Mouse (Mus musculus) limb, embryonic 12.5 days (tissue): Measurements from ENCODE around the gene Hacl1. TPM values are rescaled to one million over a fixed set of nuclear protein-coding genes. Genes with fewer than 3 reads are reported as not detected.

Experiments
- ATAC-seq: fragments of 200-750 bp; cut with Nextera tagmentation; 2 replicates; pipeline ENCODE4 v1.8.0; 2017; ENCODE audit warnings: low read depth, moderate TSS enrichment; ENCODE audit not compliant: insufficient number of reproducible peaks, insufficient read depth, low FRiP score, low TSS enrichment
- H3K27ac ChIP-seq: fragments of 300-500 bp; sonication (generic); 2 replicates; pipeline ENCODE4 v1.5.1; 2016; ENCODE audit warnings: mild to moderate bottlenecking, moderate library complexity
- H3K27me3 ChIP-seq: fragments of 300-500 bp; sonication (generic); 2 replicates; pipeline ENCODE4 v1.6.1; 2016; ENCODE audit warnings: mild to moderate bottlenecking, moderate library complexity
- H3K36me3 ChIP-seq: fragments of 300-500 bp; sonication (generic); 2 replicates; pipeline ENCODE4 v1.6.1; 2016; ENCODE audit warnings: mild to moderate bottlenecking, moderate library complexity
- H3K4me1 ChIP-seq: fragments of 300-500 bp; sonication (generic); replicated peaks from 2 replicates; pipeline ENCODE4 v1.6.1; 2016
- H3K4me2 ChIP-seq: fragments of 300-500 bp; sonication (generic); 2 replicates; pipeline ENCODE4 v1.6.1; 2016; ENCODE audit warnings: mild to moderate bottlenecking, moderate library complexity
- H3K4me3 ChIP-seq: fragments of 300-500 bp; sonication (generic); replicated peaks from 2 replicates; pipeline ENCODE4 v1.5.1; 2016; ENCODE audit warnings: mild to moderate bottlenecking
- H3K9ac ChIP-seq: fragments of 300-500 bp; sonication (generic); replicated peaks from 2 replicates; pipeline ENCODE4 v1.6.1; 2016; ENCODE audit warnings: mild to moderate bottlenecking, moderate library complexity
- H3K9me3 ChIP-seq: fragments of 300-500 bp; sonication (generic); 2 replicates; pipeline ENCODE4 v1.6.1; 2016; ENCODE audit warnings: mild to moderate bottlenecking, moderate library complexity
- WGBS: fragments of 180-500 bp; shearing (Covaris S2); methylation state at CpG from one replicate; pipeline ENCODE4 v1.1.7; 2016; 5-methylcytosine and 5-hydroxymethylcytosine counted together
- polyA plus RNA-seq: library from polyadenylated mRNA; unstranded; fragments of >200 nt; fragmentation: Nextera tagmentation; extraction: Ambion mirVana; gene quantifications from 2 replicates; pipeline ENCODE4 v1.2.1, GENCODE M21; 2016

Gene Hacl1
- polyA plus RNA-seq, 1 experiment from 2014 or later: 10.6 TPM

GRCm38 (mm10) chr14:31652106-31652505 lies 11.0 kb upstream of the Hacl1 start:
- H3K4me2 ChIP-seq: no peak overlapping the region
- no peak overlapping the region for H3K27ac ChIP-seq
- no peak overlapping the region for H3K9ac ChIP-seq
- ATAC-seq: no peak
- H3K27me3 ChIP-seq: no peaks in the 10 kb centered on the region
- H3K36me3 ChIP-seq: no peaks in the 10 kb centered on the region
- 65% methylated on average over 5 of the region's 5 CpGs for WGBS
- peaks cover 4% of the 10 kb centered on the region; the same call in 1 of the 2 replicates for H3K9me3 ChIP-seq
- H3K4me1 ChIP-seq: 0 out of 2 replicates have a peak, but pooled peaks cover 2% of the 10 kb centered on the region
- H3K4me3 ChIP-seq: no peak overlapping the region

- no peak for ATAC-seq
- H3K9ac ChIP-seq: no peak overlapping the region
- H3K4me2 ChIP-seq: no peak overlapping the region
- H3K27me3 ChIP-seq: no peaks in the 10 kb centered on the region
- no peak overlapping the region for H3K27ac ChIP-seq
- no peak overlapping the region for H3K4me3 ChIP-seq
- H3K9me3 ChIP-seq: peaks cover 4% of the 10 kb centered on the region; the same call in 1 of the 2 replicates
- 88% methylated on average over 7 of the region's 7 CpGs for WGBS
- H3K4me1 ChIP-seq: no peaks in the 10 kb centered on the region
- no peaks in the 10 kb centered on the region for H3K36me3 ChIP-seq
Measured at GRCm38 (mm10) chr14:31651206-31651605, 10.1 kb upstream of the Hacl1 start.

- ATAC-seq: no peak
- WGBS: 97% methylated on average over 3 of the region's 3 CpGs
- Histone ChIP-seq H3K4me1 (no peaks in the 10 kb centered on the region), H3K27ac (no peak overlapping the region), H3K27me3 (no peaks in the 10 kb centered on the region), H3K4me2 (no peak overlapping the region), H3K36me3 (no peaks in the 10 kb centered on the region), H3K9me3 (peaks cover 4% of the 10 kb centered on the region; the same call in 1 of the 2 replicates), H3K4me3 (no peak overlapping the region), H3K9ac (no peak overlapping the region)
Measured at GRCm38 (mm10) chr14:31650347-31650746, 9.3 kb upstream of the Hacl1 start.

- H3K4me2 ChIP-seq: no peak overlapping the region
- H3K4me3 ChIP-seq: no peak overlapping the region
- no peak for ATAC-seq
- H3K27me3 ChIP-seq: no peaks in the 10 kb centered on the region
- H3K4me1 ChIP-seq: no peaks in the 10 kb centered on the region
- H3K9ac ChIP-seq: no peak overlapping the region
- WGBS: 88% methylated on average over 10 of the region's 10 CpGs
- H3K36me3 ChIP-seq: no peaks in the 10 kb centered on the region
- peaks cover 4% of the 10 kb centered on the region; the same call in 1 of the 2 replicates for H3K9me3 ChIP-seq
- no peak overlapping the region for H3K27ac ChIP-seq
Measured at GRCm38 (mm10) chr14:31647991-31648390, 6.9 kb upstream of the Hacl1 start.

GRCm38 (mm10) chr14:31645920-31646319 lies 4.8 kb upstream of the Hacl1 start:
- Histone ChIP-seq H3K4me1 (peaks cover 7% of the 10 kb centered on the region), H3K36me3 (no peaks in the 10 kb centered on the region), H3K27ac (no peak overlapping the region), H3K9ac (no peak overlapping the region), H3K4me2 (no peak overlapping the region), H3K4me3 (no peak overlapping the region), H3K9me3 (peaks cover 4% of the 10 kb centered on the region; the same call in 1 of the 2 replicates), H3K27me3 (no peaks in the 10 kb centered on the region)
- no peak for ATAC-seq
- 94% methylated on average over 7 of the region's 7 CpGs for WGBS

- no peaks in the 10 kb centered on the region for H3K27me3 ChIP-seq
- H3K4me1 ChIP-seq: peaks cover 11% of the 10 kb centered on the region
- whole genome bisulfite sequencing: 66% methylated on average over 3 of the region's 3 CpGs
- no peak for ATAC-seq
- no peak overlapping the region for H3K27ac ChIP-seq
- no peaks in the 10 kb centered on the region for H3K9me3 ChIP-seq
- H3K4me3 ChIP-seq: no peak overlapping the region
- H3K9ac ChIP-seq: no peak overlapping the region
- no peaks in the 10 kb centered on the region for H3K36me3 ChIP-seq
- no peak overlapping the region for H3K4me2 ChIP-seq
Measured at GRCm38 (mm10) chr14:31644931-31645547, 4.0 kb upstream of the Hacl1 start.

GRCm38 (mm10) chr14:31644183-31644830 lies 3.2 kb upstream of the Hacl1 start:
- Histone ChIP-seq H3K4me2 (no peak overlapping the region), H3K9me3 (no peaks in the 10 kb centered on the region), H3K36me3 (no peaks in the 10 kb centered on the region), H3K4me3 (no peak overlapping the region), H3K4me1 (peaks cover 15% of the 10 kb centered on the region), H3K27ac (no peak overlapping the region), H3K27me3 (no peaks in the 10 kb centered on the region), H3K9ac (no peak overlapping the region)
- ATAC-seq: no peak
- 90% methylated on average over 5 of the region's 5 CpGs for WGBS

GRCm38 (mm10) chr14:31641506-31642155 lies 545 bp upstream of the Hacl1 start:
- Histone ChIP-seq H3K9ac (peak overlapping the region; percentile 67), H3K27ac (peak overlapping the region; percentile 88), H3K27me3 (no peaks in the 10 kb centered on the region), H3K4me3 (peak overlapping the region; percentile 56), H3K4me1 (peaks cover 15% of the 10 kb centered on the region), H3K36me3 (no peaks in the 10 kb centered on the region), H3K9me3 (no peaks in the 10 kb centered on the region), H3K4me2 (peak overlapping the region; percentile 93)
- no peak for ATAC-seq
- WGBS: 73% methylated on average over 9 of the region's 9 CpGs

- H3K36me3 ChIP-seq: no peaks in the 10 kb centered on the region
- peak within 1 kb of the TSS; percentile 88 for H3K27ac ChIP-seq
- 6% methylated on average over 26 of the region's 26 CpGs for WGBS
- peaks cover 15% of the 10 kb centered on the region for H3K4me1 ChIP-seq
- no peak; the same call in 1 of the 2 replicates for ATAC-seq
- H3K9me3 ChIP-seq: no peaks in the 10 kb centered on the region
- peak within 1 kb of the TSS; percentile 93 for H3K4me2 ChIP-seq
- peak within 1 kb of the TSS; percentile 67 for H3K9ac ChIP-seq
- H3K4me3 ChIP-seq: peak within 1 kb of the TSS; percentile 56
- no peaks in the 10 kb centered on the region for H3K27me3 ChIP-seq
Measured at GRCm38 (mm10) chr14:31640346-31640889, 668 bp downstream of the Hacl1 start, which contains the start of gene Gm49387. Gm49387 (minus strand) TSS chr14:31640878.

- no peak for ATAC-seq
- no peaks in the 10 kb centered on the region for H3K27me3 ChIP-seq
- WGBS: 84% methylated on average over 7 of the region's 7 CpGs
- H3K27ac ChIP-seq: no peak overlapping the region
- no peak overlapping the region for H3K4me3 ChIP-seq
- H3K4me2 ChIP-seq: no peak overlapping the region
- H3K9me3 ChIP-seq: no peaks in the 10 kb centered on the region
- no peaks in the 10 kb centered on the region; the same call in 1 of the 2 replicates for H3K36me3 ChIP-seq
- no peaks in the 10 kb centered on the region for H3K4me1 ChIP-seq
- no peak overlapping the region for H3K9ac ChIP-seq
Measured at GRCm38 (mm10) chr14:31630677-31631076, 10.4 kb downstream of the Hacl1 start.

GRCm38 (mm10) chr14:31622748-31623147 lies 18.3 kb downstream of the Hacl1 start:
- Histone ChIP-seq H3K4me2 (no peak overlapping the region), H3K9ac (no peak overlapping the region), H3K4me3 (no peak overlapping the region), H3K27ac (no peak overlapping the region), H3K27me3 (no peaks in the 10 kb centered on the region), H3K9me3 (no peaks in the 10 kb centered on the region), H3K4me1 (no peaks in the 10 kb centered on the region), H3K36me3 (no peaks in the 10 kb centered on the region)
- no peak for ATAC-seq
- 83% methylated on average over 12 of the region's 12 CpGs for WGBS
